Mouse (Mus musculus) midbrain, embryonic 11.5 days (tissue): ENCODE data around the gene Ssc4d. TPM values are rescaled to one million over a fixed set of nuclear protein-coding genes. Genes with fewer than 3 reads are reported as not detected.

ENCODE experiments used
- ATAC-seq: fragments of 200-750 bp; cut with Nextera tagmentation; 2 replicates; pipeline ENCODE4 v1.8.0; 2017; ENCODE audit warnings: moderate TSS enrichment, moderate library complexity; ENCODE audit not compliant: low FRiP score
- DNase-seq: peaks from one replicate; pipeline ENCODE4 v3.0.0; 2015; ENCODE audit warnings: low spot score; ENCODE audit errors: missing footprints
- H3K27ac ChIP-seq: fragments of 300-500 bp; sonication (generic); 2 replicates; pipeline ENCODE4 v1.5.1; 2014; ENCODE audit warnings: low read depth, low read length
- H3K27me3 ChIP-seq: fragments of 300-500 bp; sonication (generic); 2 replicates; pipeline ENCODE4 v1.6.1; 2014; ENCODE audit warnings: mild to moderate bottlenecking, low read length, moderate library complexity, mixed read lengths; ENCODE audit not compliant: control insufficient read depth, insufficient read depth
- H3K36me3 ChIP-seq: fragments of 300-500 bp; sonication (generic); 2 replicates; pipeline ENCODE4 v1.6.1; 2014; ENCODE audit warnings: mild to moderate bottlenecking, low read length, moderate library complexity, mixed read lengths; ENCODE audit not compliant: control insufficient read depth, insufficient read depth
- H3K4me1 ChIP-seq: fragments of 300-500 bp; sonication (generic); 2 replicates; pipeline ENCODE4 v1.6.1; 2014; ENCODE audit warnings: low read length; ENCODE audit not compliant: control insufficient read depth, insufficient read depth
- H3K4me2 ChIP-seq: fragments of 300-500 bp; sonication (generic); 2 replicates; pipeline ENCODE4 v1.6.1; 2014; ENCODE audit warnings: mild to moderate bottlenecking, moderate library complexity
- H3K4me3 ChIP-seq: fragments of 300-500 bp; sonication (generic); 2 replicates; pipeline ENCODE4 v1.5.1; 2014; ENCODE audit warnings: low read depth, low read length
- H3K9ac ChIP-seq: fragments of 300-500 bp; sonication (generic); 2 replicates; pipeline ENCODE4 v1.6.1; 2014; ENCODE audit warnings: low read length
- H3K9me3 ChIP-seq: fragments of 300-500 bp; sonication (generic); 2 replicates; pipeline ENCODE4 v1.6.1; 2016; ENCODE audit warnings: low read length; ENCODE audit not compliant: control insufficient read depth
- WGBS: fragments of 180-500 bp; shearing (Covaris S2); extraction: QIAGEN DNeasy Blood & Tissue Kit; methylation state at CpG from one replicate; pipeline ENCODE4 v1.1.7; 2014; 5-methylcytosine and 5-hydroxymethylcytosine counted together
- polyA plus RNA-seq: library from polyadenylated mRNA; unstranded; fragments of >200 nt; fragmentation: Nextera tagmentation; extraction: Ambion mirVana; gene quantifications from 2 replicates; pipeline ENCODE4 v1.2.1, GENCODE M21; 2014

Gene Ssc4d
- polyA plus RNA-seq, 1 experiment from 2014 or later, result 0.68 TPM

DNA sequence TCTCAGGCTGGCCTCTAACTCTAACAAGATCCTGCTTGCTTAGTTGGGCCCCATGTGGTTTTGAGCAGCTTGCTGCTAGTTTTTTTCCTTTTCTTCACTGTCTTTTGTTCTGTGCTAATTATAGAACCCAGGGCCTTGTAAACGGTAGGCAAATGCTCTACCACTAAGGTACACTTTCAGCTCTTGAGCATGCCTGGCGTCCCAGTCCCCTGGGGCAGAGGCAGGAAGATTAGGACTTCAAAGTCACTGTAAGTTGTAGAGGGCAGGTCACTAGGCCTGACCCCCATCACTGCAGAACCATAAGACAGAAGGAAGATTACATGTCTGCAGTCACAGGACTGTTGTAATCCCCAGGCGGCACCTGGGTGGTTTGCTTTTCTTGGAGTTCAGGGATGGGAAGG is 28.4 kb upstream of the Ssc4d start:
- Histone ChIP-seq H3K4me3 (no peak overlapping the region), H3K9me3 (no peaks in the 10 kb centered on the region), H3K9ac (no peak overlapping the region), H3K27me3 (no peaks in the 10 kb centered on the region), H3K27ac (no peak overlapping the region), H3K4me2 (no peak overlapping the region), H3K4me1 (no peaks in the 10 kb centered on the region), H3K36me3 (peaks cover 5% of the 10 kb centered on the region; the same call in 1 of the 2 replicates)
- DNase-seq (no peak), ATAC-seq (no peak)
- WGBS, result 43% methylated on average over 3 of the region's 3 CpGs

DNA sequence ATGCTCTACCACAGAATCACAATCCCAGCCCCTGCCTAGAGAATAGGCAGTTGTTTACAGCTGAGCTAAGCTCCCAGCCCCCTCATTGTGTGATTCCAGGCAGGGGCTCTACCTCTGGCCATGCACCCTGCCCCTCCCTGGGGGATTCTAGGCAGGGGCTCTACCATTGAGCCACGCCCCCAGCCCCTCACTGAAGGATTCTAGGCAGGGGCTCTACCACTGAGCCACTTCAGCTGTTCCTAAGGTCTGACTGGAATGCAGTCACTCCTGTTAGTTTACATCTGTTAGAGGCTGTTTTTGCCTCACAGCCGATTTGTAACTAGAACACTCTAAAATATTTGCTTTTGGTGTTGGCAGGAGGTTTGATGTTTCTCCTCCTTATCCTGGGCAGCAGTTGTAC is 28.0 kb upstream of the Ssc4d start:
- Histone ChIP-seq H3K9ac (no peak overlapping the region), H3K27ac (no peak overlapping the region), H3K4me1 (no peaks in the 10 kb centered on the region), H3K36me3 (peaks cover 5% of the 10 kb centered on the region; the same call in 1 of the 2 replicates), H3K27me3 (no peaks in the 10 kb centered on the region), H3K4me2 (no peak overlapping the region), H3K9me3 (no peaks in the 10 kb centered on the region), H3K4me3 (no peak overlapping the region)
- ATAC-seq (no peak), DNase-seq (no peak)
- 69% methylated on average over 2 of the region's 2 CpGs for WGBS

DNA sequence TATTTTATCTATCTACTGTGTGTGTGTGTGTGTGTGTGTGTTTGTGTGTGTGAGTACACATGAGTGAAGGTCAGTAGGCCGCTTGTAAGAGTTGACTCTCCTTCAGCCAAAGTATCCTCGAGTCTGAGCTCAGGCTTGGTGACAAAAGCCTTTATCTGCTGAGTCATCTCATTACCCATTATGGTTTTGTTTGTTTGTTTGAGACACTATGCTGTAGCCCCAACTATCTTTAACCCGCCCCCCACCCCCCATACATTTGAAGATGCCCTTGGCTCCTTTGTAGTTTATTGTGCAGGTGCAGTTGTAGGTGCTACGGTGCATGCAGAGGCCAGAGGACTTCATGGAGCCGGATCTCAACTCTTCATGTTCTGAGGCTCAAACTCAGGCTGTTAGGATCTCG is 26.9 kb upstream of the Ssc4d start:
- DNase-seq (no peak), ATAC-seq (no peak)
- Histone ChIP-seq H3K27ac (no peak overlapping the region), H3K4me2 (no peak overlapping the region), H3K27me3 (no peaks in the 10 kb centered on the region), H3K9ac (no peak overlapping the region), H3K9me3 (no peaks in the 10 kb centered on the region), H3K4me3 (no peak overlapping the region), H3K36me3 (peaks cover 8% of the 10 kb centered on the region; the same call in 1 of the 2 replicates), H3K4me1 (no peaks in the 10 kb centered on the region)
- WGBS, result 93% methylated on average over 6 of the region's 6 CpGs

DNA sequence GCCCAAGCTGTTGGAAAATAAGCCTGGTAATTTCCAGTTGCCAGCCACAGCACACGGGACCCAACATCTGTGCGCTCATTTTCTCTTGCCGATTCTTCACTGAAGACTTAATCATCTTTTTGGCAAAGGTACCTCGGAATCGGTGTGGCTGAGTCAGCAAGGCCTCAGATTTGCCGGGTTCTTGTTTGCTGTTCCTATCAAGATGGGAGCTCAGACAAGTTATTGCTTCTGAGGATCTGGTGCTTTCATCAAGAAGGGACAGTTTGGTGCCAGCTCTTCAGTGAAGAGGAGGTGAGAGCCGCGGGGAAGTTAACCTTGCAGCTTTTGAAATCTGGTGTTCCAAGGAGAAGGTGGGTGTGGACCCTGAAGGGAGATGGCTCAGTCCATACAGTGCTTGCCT is 21.8 kb upstream of the Ssc4d start:
- H3K36me3 ChIP-seq, result peaks cover 8% of the 10 kb centered on the region; the same call in 1 of the 2 replicates
- no peak for ATAC-seq
- peaks cover 6% of the 10 kb centered on the region for H3K4me1 ChIP-seq
- DNase-seq, result no peak
- H3K9me3 ChIP-seq, result no peaks in the 10 kb centered on the region
- H3K27me3 ChIP-seq, result no peaks in the 10 kb centered on the region
- H3K4me3 ChIP-seq, result no peak overlapping the region
- H3K27ac ChIP-seq, result no peak overlapping the region
- WGBS, result 94% methylated on average over 8 of the region's 8 CpGs
- H3K4me2 ChIP-seq, result no peak overlapping the region
- H3K9ac ChIP-seq, result no peak overlapping the region

DNA sequence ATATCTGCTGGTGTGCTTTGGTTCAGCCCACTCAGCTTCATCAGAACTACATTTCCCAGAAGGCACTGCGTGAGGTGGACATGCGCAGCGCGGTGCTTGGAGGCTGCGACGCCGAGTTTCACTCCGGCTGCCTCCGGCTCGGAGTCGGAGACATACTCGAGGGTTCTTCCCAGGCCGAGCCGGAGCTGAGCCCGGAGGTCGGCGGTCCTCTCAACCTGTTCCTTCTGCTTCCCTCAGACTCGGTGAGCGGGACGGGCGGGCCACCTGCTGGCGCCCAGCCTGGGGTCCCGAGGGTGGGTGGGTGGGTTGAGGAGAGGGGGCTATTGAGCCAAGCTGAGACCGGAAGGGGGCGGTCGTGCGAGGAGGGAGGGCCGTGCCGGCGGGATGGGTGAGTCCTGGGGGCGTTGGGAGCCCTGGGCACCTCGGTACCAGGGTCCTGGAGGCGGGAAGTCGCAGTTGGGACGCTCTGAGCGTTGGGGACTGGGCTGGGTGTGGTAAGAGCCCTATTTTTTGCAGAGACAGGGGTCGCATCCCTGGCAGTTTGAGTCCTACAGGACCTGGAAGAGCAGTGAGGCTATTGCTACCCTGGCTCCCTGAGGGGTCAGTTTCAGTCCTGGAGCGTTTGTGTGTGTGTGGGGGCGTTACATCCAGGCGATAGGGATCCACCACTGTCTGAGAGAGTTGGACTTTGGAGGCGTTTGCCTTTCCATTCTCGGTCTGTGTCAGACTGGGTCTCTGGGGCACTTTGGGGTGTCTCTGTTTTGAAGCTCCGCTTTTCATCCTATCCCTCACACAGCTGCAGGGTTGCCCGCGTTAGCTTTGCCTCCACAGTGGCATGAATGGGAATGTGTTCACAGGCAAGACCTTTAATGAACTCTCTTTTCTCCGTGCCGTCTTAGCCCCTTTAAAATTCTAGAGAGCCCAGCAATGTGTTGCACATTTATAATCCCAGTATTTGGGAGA is 20.7 kb upstream of the Ssc4d start, which contains the start of gene Dtx2:
Gene Dtx2 (plus strand): TSS at position 76 of the 963 bp plus-strand sequence.
- WGBS, result 1% methylated on average over 47 of the region's 47 CpGs
- H3K9ac ChIP-seq, result peak within 1 kb of the TSS; percentile 81
- DNase-seq (peak; percentile 98), ATAC-seq (peak; percentile 94)
- no peaks in the 10 kb centered on the region for H3K9me3 ChIP-seq
- peak within 1 kb of the TSS; percentile 73 for H3K4me3 ChIP-seq
- H3K36me3 ChIP-seq, result peaks cover 8% of the 10 kb centered on the region; the same call in 1 of the 2 replicates
- peak within 1 kb of the TSS; percentile 77 for H3K4me2 ChIP-seq
- peaks cover 6% of the 10 kb centered on the region for H3K4me1 ChIP-seq
- no peaks in the 10 kb centered on the region for H3K27me3 ChIP-seq
- H3K27ac ChIP-seq, result peak within 1 kb of the TSS; percentile 54; the same call in 1 of the 2 replicates

DNA sequence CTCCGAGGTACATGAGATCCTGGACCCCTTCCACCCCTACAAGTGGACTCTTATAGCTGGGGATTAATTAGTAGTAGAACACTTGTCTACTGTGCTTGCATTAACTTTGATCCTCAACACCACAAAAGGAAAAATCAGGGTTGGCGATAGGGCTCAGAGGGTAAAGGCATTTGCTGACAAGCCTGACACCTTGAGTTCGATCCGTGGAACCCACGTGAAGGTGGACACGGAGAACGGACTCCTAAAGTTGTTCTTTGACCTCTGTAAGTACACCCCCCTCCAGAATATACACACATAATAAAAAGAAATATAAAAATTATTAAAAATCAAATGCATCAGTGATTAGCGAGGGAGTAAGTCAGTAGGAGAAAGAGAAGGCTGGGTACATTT is 20.0 kb upstream of the Ssc4d start:
- 69% methylated on average over 8 of the region's 8 CpGs for whole genome bisulfite sequencing
- Histone ChIP-seq H3K4me2 (no peak overlapping the region), H3K4me1 (peaks cover 6% of the 10 kb centered on the region), H3K4me3 (peak overlapping the region; percentile 73), H3K36me3 (peaks cover 8% of the 10 kb centered on the region; the same call in 1 of the 2 replicates), H3K9ac (no peak overlapping the region), H3K27me3 (no peaks in the 10 kb centered on the region), H3K27ac (no peak overlapping the region), H3K9me3 (no peaks in the 10 kb centered on the region)
- ATAC-seq (peak; percentile 28; the same call in 1 of the 2 replicates), DNase-seq (no peak)

DNA sequence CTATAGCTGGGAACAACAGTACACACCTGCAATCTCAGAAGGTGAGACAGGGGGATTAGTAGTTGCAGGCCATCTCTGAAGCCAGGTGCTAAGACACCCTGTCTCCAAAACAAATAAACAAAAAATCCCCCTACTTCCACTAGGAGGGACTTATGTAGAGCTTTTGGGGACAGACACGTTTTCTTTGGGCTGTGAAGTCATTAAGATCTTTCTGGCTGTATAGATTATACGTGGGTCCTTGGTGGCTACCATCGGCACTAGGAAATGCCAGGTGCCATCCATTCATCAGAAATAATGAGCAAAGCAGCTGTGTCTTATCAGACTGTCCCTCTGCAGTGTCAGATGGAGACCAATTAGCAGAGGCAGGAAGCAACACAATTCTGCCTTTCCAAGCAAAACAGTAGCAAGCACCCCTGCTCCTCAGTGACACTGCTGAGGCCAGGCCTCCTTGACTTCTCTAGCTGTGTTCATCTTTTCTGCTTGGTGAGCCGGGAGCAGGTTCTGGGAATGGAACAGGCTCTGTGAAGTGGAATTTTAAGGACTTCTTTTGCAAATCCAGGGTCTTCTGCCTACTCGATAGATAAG is 19.1 kb upstream of the Ssc4d start:
- no peak overlapping the region for H3K27ac ChIP-seq

DNA sequence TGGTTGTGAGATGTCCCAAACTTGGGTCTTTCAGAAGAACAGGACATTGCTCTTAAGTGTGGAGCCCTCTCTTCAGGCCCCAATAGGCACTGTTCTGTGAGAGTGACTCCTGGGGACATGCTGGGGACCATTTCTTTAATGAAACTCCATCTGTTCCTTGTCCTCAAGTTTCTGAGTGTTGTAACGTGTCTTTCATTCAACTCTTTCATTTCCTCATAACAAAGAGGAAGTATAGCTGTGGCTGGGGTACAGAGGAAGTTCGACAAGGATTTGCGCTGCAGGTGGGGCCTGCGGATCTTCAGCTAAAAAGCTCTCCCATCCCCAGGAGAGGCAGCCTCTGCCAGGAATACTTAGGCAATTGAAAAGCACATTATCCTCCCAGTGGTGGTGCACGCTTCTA is 16.3 kb upstream of the Ssc4d start:
- no peak for ATAC-seq
- peaks cover 3% of the 10 kb centered on the region for H3K4me1 ChIP-seq
- 72% methylated on average over 5 of the region's 5 CpGs for WGBS

More for the DNA sequence above, 19.1 kb upstream of the Ssc4d start:
- Histone ChIP-seq H3K9me3 (no peaks in the 10 kb centered on the region), H3K27me3 (no peaks in the 10 kb centered on the region), H3K4me2 (no peak overlapping the region), H3K4me1 (peaks cover 6% of the 10 kb centered on the region), H3K9ac (no peak overlapping the region), H3K4me3 (no peak overlapping the region), H3K36me3 (peaks cover 4% of the 10 kb centered on the region; the same call in 1 of the 2 replicates)
- WGBS, result 78% methylated on average over 5 of the region's 5 CpGs
- DNase-seq (no peak), ATAC-seq (no peak)

DNA sequence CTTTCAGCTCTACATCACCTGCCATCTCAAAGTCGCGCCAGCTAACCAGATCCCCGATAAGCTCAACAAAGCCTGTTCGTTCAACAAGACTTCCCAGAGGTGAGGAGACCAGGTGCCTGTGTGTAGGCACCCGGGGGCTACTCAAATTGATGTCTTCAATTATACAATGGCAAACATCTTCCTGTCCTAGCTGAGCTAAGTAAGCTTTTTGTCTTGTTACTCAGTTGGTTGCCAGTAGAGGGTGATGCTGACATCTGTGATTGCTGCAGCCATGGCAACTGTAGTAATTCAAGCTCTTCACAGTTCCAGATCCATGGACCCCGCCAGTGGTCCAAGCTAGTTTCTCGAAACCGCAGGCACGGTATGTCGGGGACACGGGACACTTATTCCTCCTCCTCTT is 12.9 kb upstream of the Ssc4d start:
- Histone ChIP-seq H3K27ac (no peak overlapping the region), H3K4me3 (no peak overlapping the region), H3K27me3 (no peaks in the 10 kb centered on the region), H3K9me3 (no peaks in the 10 kb centered on the region), H3K4me1 (no peaks in the 10 kb centered on the region), H3K9ac (no peak overlapping the region), H3K4me2 (no peak overlapping the region), H3K36me3 (no peaks in the 10 kb centered on the region)
- no peak for ATAC-seq
- WGBS, result 57% methylated on average over 11 of the region's 11 CpGs
- DNase-seq, result no peak

More for the DNA sequence above, 16.3 kb upstream of the Ssc4d start:
- no peak overlapping the region for H3K4me2 ChIP-seq
- no peak overlapping the region for H3K27ac ChIP-seq
- no peak for DNase-seq
- no peak overlapping the region for H3K9ac ChIP-seq
- H3K36me3 ChIP-seq, result no peaks in the 10 kb centered on the region
- no peaks in the 10 kb centered on the region for H3K27me3 ChIP-seq
- no peaks in the 10 kb centered on the region for H3K9me3 ChIP-seq
- no peak overlapping the region for H3K4me3 ChIP-seq
